ENCODE assay signal across 8 mouse cellular contexts in the genomic region with DNA sequence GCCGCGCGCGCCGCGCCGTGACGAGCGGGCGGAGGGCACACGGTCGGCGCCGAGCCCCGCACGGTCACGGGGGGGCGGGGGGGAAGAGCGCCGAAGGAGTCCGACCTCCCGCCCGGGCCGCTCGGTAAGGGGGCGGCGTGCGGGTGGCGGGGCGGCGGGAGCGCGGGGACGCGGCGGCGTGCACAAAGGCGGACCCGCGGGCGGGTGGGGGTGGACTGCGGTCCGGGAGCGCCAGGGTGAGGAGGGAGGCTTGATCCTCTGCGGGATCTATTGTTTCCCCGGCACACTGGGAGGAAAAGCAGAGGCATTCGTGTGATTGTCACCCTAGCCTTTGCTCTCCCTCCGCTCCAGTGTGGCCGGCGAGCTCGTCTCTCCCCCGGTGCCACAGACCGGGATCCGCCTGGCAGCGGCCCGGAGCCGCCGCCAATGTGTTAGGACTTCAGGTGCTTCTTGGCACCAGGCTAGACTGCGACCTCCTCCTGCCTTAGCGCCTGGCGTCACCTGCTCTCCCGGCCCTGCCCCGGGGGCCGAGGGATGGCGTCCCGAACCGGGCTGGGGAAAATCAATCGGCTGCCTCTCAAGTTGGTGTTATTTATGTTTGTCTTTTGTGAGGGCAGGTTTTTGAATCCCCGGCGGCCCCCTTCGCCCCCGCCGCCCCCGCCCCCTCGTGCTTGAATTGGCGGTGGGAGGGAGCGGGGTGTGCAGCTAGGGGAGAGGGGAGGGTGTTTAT. TPM values are rescaled to one million over a fixed set of nuclear protein-coding genes. Genes with fewer than 3 reads are reported as not detected.
DNase-seq lines count a peak whose midpoint lies in the region; ATAC-seq lines count a peak whose summit lies in the region.

No protein-coding gene starts in this region.

- no peaks in the 10 kb centered on the region for H3K9me3 ChIP-seq in embryonic facial prominence, embryonic 11.5 days (replicated peaks; ENCODE audit: control insufficient read depth, low read length)
- no peaks in the 10 kb centered on the region for H3K9me3 ChIP-seq in heart, embryonic 10.5 days
- H3K9me3 ChIP-seq in kidney, embryonic 14.5 days (ENCODE audit: control insufficient read depth, low read length): no peaks in the 10 kb centered on the region
- no peaks in the 10 kb centered on the region for H3K9me3 ChIP-seq in liver, embryonic 11.5 days (ENCODE audit: control insufficient read depth, low read length)
- H3K9me3 ChIP-seq in midbrain, embryonic 16.5 days (replicated peaks; ENCODE audit: control insufficient read depth, low read length, poor library complexity, severe bottlenecking): no peaks in the 10 kb centered on the region

- H3K4me3 ChIP-seq in embryonic facial prominence, embryonic 11.5 days (ENCODE audit: low read depth, low read length): peak overlapping the region; percentile 56
- H3K4me3 ChIP-seq in heart, embryonic 10.5 days: peak overlapping the region; percentile 85
- H3K4me3 ChIP-seq in kidney, embryonic 14.5 days (ENCODE audit: low read length): peak overlapping the region; percentile 79
- H3K4me3 ChIP-seq in liver, embryonic 11.5 days (ENCODE audit: low read depth, low read length): peak overlapping the region; percentile 81
- H3K4me3 ChIP-seq in midbrain, embryonic 16.5 days (ENCODE audit: low read depth, low read length): peak overlapping the region; percentile 81

- H3K36me3 ChIP-seq in embryonic facial prominence, embryonic 11.5 days (replicated peaks; ENCODE audit: control insufficient read depth, insufficient read depth, low read depth, low read length): no peaks in the 10 kb centered on the region
- H3K36me3 ChIP-seq in heart, embryonic 10.5 days: peaks cover 9% of the 10 kb centered on the region; the same call in 1 of the 2 replicates
- H3K36me3 ChIP-seq in kidney, embryonic 14.5 days (ENCODE audit: control insufficient read depth, insufficient read depth, low read length): no peaks in the 10 kb centered on the region
- H3K36me3 ChIP-seq in liver, embryonic 11.5 days (ENCODE audit: control insufficient read depth, insufficient read depth, low read length): no peaks in the 10 kb centered on the region
- no peaks in the 10 kb centered on the region for H3K36me3 ChIP-seq in midbrain, embryonic 16.5 days (ENCODE audit: control insufficient read depth, insufficient read depth, low read length)

- no peaks in the 10 kb centered on the region; the same call in 1 of the 2 replicates for H3K4me1 ChIP-seq in embryonic facial prominence, embryonic 11.5 days (ENCODE audit: control insufficient read depth, insufficient read depth, low read length)
- peaks cover 32% of the 10 kb centered on the region for H3K4me1 ChIP-seq in heart, embryonic 10.5 days
- H3K4me1 ChIP-seq in kidney, embryonic 14.5 days (ENCODE audit: control insufficient read depth, insufficient read depth, low read length): peaks cover 3% of the 10 kb centered on the region; the same call in 1 of the 2 replicates
- peaks cover 10% of the 10 kb centered on the region for H3K4me1 ChIP-seq in liver, embryonic 11.5 days (replicated peaks; ENCODE audit: control insufficient read depth, insufficient read depth, low read length)
- peaks cover 31% of the 10 kb centered on the region for H3K4me1 ChIP-seq in midbrain, embryonic 16.5 days (ENCODE audit: control insufficient read depth, insufficient read depth, low read length)

- WGBS in embryonic facial prominence, embryonic 11.5 days: under 1% methylated on average over 53 of the region's 77 CpGs
- WGBS in heart, embryonic 10.5 days: under 1% methylated on average over 69 of the region's 77 CpGs
- under 1% methylated on average over 61 of the region's 77 CpGs for WGBS in kidney, embryonic 14.5 days
- WGBS in liver, embryonic 11.5 days: under 1% methylated on average over 60 of the region's 77 CpGs
- WGBS in midbrain, embryonic 16.5 days: 1% methylated on average over 44 of the region's 77 CpGs

- peak; percentile 27 to 61 for DNase-seq in urinary bladder, adult 18-20 months (ENCODE audit: low spot score in 2 of 2)
- DNase-seq in urinary bladder, postnatal 10 days (ENCODE audit: low spot score): no peak
- DNase-seq in embryonic facial prominence, embryonic 11.5 days (ENCODE audit: low spot score): peak; percentile 68
- DNase-seq in heart, embryonic 10.5 days (ENCODE audit: low spot score): no peak
- DNase-seq in liver, embryonic 11.5 days (ENCODE audit: low spot score): peak; percentile 67
- DNase-seq in testis, postnatal 14 days (ENCODE audit: low spot score): peak; percentile 60

- H3K27me3 ChIP-seq in embryonic facial prominence, embryonic 11.5 days (ENCODE audit: control insufficient read depth, insufficient read depth, low read length): no peaks in the 10 kb centered on the region
- no peaks in the 10 kb centered on the region for H3K27me3 ChIP-seq in heart, embryonic 10.5 days (ENCODE audit: insufficient read depth, poor library complexity, severe bottlenecking)
- no peaks in the 10 kb centered on the region for H3K27me3 ChIP-seq in kidney, embryonic 14.5 days (ENCODE audit: control insufficient read depth, insufficient read depth, low read length)
- no peaks in the 10 kb centered on the region for H3K27me3 ChIP-seq in liver, embryonic 11.5 days (replicated peaks; ENCODE audit: control insufficient read depth, insufficient read depth, low read length)
- H3K27me3 ChIP-seq in midbrain, embryonic 16.5 days (ENCODE audit: control insufficient read depth, insufficient read depth, low read depth, low read length): no peaks in the 10 kb centered on the region

- ATAC-seq in embryonic facial prominence, embryonic 11.5 days (replicated peaks; ENCODE audit: insufficient number of reproducible peaks, low FRiP score, low TSS enrichment, low read depth): peak; percentile 84
- peak; percentile 84 for ATAC-seq in kidney, embryonic 14.5 days (ENCODE audit: low FRiP score, low TSS enrichment)
- peak; percentile 75 for ATAC-seq in liver, embryonic 11.5 days (replicated peaks; ENCODE audit: low FRiP score)
- ATAC-seq in midbrain, embryonic 16.5 days: peak; percentile 89

- H3K9ac ChIP-seq in embryonic facial prominence, embryonic 11.5 days (replicated peaks; ENCODE audit: low read length): peak overlapping the region; percentile 84
- peak overlapping the region; percentile 97 for H3K9ac ChIP-seq in kidney, embryonic 14.5 days (ENCODE audit: low read depth, low read length)
- peak overlapping the region; percentile 78 for H3K9ac ChIP-seq in liver, embryonic 11.5 days (ENCODE audit: low read depth, low read length)
- H3K9ac ChIP-seq in midbrain, embryonic 16.5 days (ENCODE audit: low read depth, low read length): peak overlapping the region; percentile 98

- H3K27ac ChIP-seq in embryonic facial prominence, embryonic 11.5 days (replicated peaks; ENCODE audit: low read depth, low read length): peak overlapping the region; percentile 77
- peak overlapping the region; percentile 99 for H3K27ac ChIP-seq in heart, embryonic 10.5 days
- H3K27ac ChIP-seq in kidney, embryonic 14.5 days (ENCODE audit: low read depth, low read length): peak overlapping the region; percentile 89
- peak overlapping the region; percentile 89 for H3K27ac ChIP-seq in liver, embryonic 11.5 days (ENCODE audit: low read depth, low read length)
- peak overlapping the region; percentile 98 for H3K27ac ChIP-seq in midbrain, embryonic 16.5 days (ENCODE audit: low read length)

- peak overlapping the region; percentile 94 for H3K4me2 ChIP-seq in embryonic facial prominence, embryonic 11.5 days (ENCODE audit: low read depth, low read length)
- H3K4me2 ChIP-seq in kidney, embryonic 14.5 days (replicated peaks; ENCODE audit: low read depth, low read length): peak overlapping the region; percentile 67
- H3K4me2 ChIP-seq in liver, embryonic 11.5 days: peak overlapping the region; percentile 89
- H3K4me2 ChIP-seq in midbrain, embryonic 16.5 days (ENCODE audit: low read length): peak overlapping the region; percentile 67

RNA-seq across cellular contexts. Expression of gene Ppp1r9a, which starts 0.8 kb away (rescaled TPM):
- polyA plus RNA-seq in embryonic facial prominence, embryonic 11.5 days (2014; fragmentation: Nextera tagmentation; extraction: Ambion mirVana): 14.4 and 15.8 TPM in 2 replicates
- polyA plus RNA-seq in heart, embryonic 10.5 days (2016; fragmentation: Nextera tagmentation; extraction: Ambion mirVana): 19.3 and 21.4 TPM in 2 replicates
- polyA plus RNA-seq in kidney, embryonic 14.5 days (2014; fragmentation: Nextera tagmentation; extraction: Ambion mirVana): 13.6 and 28.8 TPM in 2 replicates
- 15.0 and 17.6 TPM in 2 replicates for polyA plus RNA-seq in liver, embryonic 11.5 days (2014; fragmentation: Nextera tagmentation; extraction: Ambion mirVana)
- 37.4 and 45.4 TPM in 2 replicates for polyA plus RNA-seq in midbrain, embryonic 16.5 days (2015; fragmentation: Nextera tagmentation; extraction: Ambion mirVana)

Comparison
In these comparisons a context has a peak if more than half of its experiments do, and no peak if none do; other contexts are left out.
1. DNase-seq: peak in urinary bladder, adult 18-20 months (2 of 2), embryonic facial prominence, embryonic 11.5 days (single experiment), liver, embryonic 11.5 days (single experiment) and testis, postnatal 14 days (single experiment); none in urinary bladder, postnatal 10 days (single experiment) and heart, embryonic 10.5 days (single experiment).
2. Peak in every context shown above with its lines, with median percentiles within 50 percentile points of each other: ATAC-seq, H3K27ac ChIP-seq, H3K4me2 ChIP-seq, H3K4me3 ChIP-seq and H3K9ac ChIP-seq.